Mouse (Mus musculus): ENCODE data around the gene Zc3h14.

Gene Zc3h14

GRCm38 (mm10) chr12:98737801-98738350 is 8.9 kb upstream of the Zc3h14 start:
- no peak for DNase-seq (ENCODE audit: low spot score in 2 of 2)

DNA sequence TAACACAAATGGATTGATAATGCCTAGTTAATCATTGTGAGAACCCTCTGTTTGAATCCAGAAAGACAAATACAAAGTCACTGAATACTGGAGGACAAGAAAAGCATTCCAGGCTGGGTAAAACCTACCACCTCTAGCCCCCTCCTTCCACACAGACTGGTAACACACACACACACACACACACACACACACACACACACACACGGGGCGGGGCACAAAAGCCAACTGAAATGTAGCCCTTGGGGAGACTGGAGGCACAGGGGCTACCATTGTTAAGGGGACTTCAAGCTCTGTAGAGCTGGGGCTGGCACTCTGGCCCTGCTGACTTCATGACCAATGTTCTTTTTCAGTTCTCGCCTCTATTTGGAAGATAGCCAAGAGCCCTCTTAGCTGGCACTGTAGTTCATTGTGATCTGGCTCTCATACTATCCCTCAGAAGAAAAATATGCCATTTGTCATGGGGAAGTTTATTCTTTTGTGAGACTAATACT is 5.7 kb upstream of the Zc3h14 start:
- DNase-seq (ENCODE audit: low spot score in 2 of 2) = no peak

DNA sequence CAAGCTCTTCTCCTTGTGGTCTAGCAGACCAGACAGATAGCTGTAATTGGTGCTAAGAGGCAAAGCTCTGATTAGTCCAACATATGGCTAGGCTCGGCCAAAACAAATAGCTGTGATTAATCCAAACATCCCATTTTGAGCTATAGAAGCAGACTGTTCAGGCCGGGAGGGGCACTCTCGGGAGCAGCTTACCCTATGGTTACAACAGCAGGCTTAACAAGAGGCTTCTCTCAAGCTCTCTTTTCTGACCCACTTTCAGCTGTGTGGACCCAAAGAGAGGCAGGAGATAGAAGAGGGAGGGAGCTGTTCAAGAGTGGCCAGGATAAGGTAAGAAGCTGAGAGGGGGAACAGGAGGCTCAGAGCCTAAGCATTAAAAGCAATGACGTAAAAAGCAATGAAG is 1.1 kb upstream of the Zc3h14 start:
- no peak for DNase-seq (ENCODE audit: low spot score in 2 of 2)

GRCm38 (mm10) chr12:98746131-98746530 is 633 bp upstream of the Zc3h14 start:
- peak in 1 of 2 experiments; percentile 66 for DNase-seq (ENCODE audit: low spot score in 2 of 2)

- no peak for DNase-seq (ENCODE audit: low spot score in 2 of 2)
Observed at GRCm38 (mm10) chr12:98747380-98747753, 603 bp downstream of the Zc3h14 start.

DNA sequence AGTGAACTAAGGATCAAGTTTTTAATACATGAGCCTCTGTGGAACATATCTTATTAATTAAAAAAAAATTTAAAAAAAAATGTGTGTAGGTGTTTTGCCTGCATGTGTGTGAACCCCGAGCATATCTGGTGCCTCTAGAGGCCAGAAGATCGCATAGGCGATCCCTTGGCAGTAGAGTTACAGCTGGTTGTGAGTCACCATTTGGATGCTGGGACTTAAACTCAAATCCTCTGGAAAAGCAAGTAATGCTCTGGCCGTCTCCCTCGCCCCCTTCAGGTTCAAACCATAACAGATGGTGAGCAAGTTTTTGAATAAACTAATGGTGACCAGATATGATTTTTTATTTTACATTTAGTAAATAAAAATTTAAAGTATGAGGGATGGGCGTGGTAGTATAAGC is 10.9 kb downstream of the Zc3h14 start:
- no peak for DNase-seq (ENCODE audit: low spot score in 2 of 2)

GRCm38 (mm10) chr12:98759700-98760099 is 12.9 kb downstream of the Zc3h14 start:
- no peak for DNase-seq (ENCODE audit: low spot score in 2 of 2)

GRCm38 (mm10) chr12:98766241-98766640 is 19.5 kb downstream of the Zc3h14 start:
- DNase-seq (ENCODE audit: low spot score in 2 of 2) = no peak

GRCm38 (mm10) chr12:98777509-98777908 is 30.7 kb downstream of the Zc3h14 start:
- DNase-seq (ENCODE audit: low spot score in 2 of 2) = no peak

DNA sequence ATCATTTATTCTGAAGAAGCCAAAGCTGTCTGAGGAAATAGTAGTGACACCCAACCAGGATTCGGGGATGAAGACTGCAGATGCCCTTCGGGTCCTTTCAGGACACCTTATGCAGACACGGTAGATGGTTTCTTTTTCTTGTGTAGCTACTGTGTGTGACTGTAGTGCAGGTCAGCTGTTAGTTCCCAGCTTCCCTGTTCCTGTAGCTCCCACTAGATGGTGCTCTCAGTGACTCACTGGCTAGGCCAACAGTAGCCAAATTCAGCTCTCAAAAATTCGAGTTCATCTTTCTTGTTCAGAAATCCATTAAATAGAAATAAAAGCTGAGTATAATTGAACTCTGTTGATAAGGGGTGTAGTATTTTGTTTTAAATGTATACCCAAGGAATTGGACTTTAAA is 32.4 kb downstream of the Zc3h14 start:
- no peak for DNase-seq (ENCODE audit: low spot score in 2 of 2)

DNA sequence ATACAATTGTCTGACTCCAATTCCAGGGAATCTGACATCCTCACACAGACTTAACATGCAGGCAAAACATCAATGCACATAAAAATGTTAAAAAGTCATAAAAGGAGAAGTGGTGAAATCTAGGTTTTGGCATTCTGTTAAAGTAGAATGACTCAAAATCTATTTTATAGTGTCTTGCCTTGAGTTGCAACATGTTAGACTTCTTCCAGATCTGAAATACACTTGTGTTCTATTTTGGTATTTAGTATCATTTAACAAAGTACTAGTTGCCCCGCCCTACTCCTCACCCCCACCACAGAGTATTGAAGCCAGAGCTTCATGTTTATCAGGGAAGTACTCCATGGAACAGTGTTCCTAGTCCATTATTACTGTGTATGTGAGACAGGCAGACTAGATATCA is 37.5 kb downstream of the Zc3h14 start:
- DNase-seq (ENCODE audit: low spot score in 2 of 2) = no peak

GRCm38 (mm10) chr12:98795731-98796318 is 49.1 kb downstream of the Zc3h14 start:
- no peak for DNase-seq (ENCODE audit: low spot score in 2 of 2)

GRCm38 (mm10) chr12:98800334-98800733 is 53.6 kb downstream of the Zc3h14 start:
- no peak for DNase-seq (ENCODE audit: low spot score in 2 of 2)

DNA sequence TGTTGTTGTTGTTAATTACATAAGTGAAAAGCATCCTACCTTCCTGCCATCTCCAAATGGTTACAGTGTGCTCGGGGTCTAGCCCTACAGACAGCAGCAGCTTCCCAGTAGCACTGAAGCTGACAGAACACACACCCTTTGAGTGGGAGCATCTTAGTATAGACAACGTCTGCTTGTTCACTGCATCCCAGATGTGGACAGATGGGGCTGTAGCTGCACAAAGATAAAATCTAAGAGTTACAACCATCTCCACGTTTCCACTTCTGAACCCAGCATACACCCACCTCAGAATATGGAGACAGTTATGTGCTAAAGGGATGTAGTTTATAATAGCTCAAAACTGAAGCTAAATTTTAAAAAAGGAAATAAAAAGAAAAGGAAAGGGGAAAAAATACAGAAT is 55.5 kb downstream of the Zc3h14 start:
- no peak for DNase-seq (ENCODE audit: low spot score in 2 of 2)

DNA sequence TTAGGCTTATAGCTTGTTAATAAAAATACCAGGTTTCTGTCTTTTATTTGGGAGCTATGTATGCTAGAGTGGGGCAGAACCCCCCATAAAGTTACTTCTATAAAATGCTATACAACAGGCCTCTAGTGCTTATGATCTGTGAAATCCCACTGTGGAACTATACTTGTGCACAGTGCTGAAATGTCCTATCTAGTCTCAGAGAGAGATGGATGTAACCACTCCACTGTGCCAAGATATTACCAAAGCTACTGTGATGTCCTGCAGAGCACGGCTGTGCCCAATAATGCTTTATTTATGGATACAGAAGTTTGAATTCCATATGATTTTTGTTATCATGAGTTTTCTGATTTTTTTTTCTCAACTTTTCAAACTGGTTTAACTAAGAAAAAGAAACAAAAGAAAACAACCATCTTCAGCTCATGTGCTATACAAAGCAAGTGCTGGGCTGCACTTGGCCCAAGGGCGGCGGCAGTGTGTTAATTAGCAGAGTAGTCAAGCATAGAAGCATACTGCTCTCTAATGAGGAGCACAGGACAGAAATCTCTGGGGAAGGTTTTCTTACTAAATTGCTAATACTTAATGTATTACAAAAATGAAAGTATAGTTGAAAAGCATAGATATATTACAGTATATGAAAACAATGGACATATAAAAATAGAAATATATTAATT is 57.4 kb downstream of the Zc3h14 start:
- no peak for DNase-seq (ENCODE audit: low spot score in 2 of 2)

DNA sequence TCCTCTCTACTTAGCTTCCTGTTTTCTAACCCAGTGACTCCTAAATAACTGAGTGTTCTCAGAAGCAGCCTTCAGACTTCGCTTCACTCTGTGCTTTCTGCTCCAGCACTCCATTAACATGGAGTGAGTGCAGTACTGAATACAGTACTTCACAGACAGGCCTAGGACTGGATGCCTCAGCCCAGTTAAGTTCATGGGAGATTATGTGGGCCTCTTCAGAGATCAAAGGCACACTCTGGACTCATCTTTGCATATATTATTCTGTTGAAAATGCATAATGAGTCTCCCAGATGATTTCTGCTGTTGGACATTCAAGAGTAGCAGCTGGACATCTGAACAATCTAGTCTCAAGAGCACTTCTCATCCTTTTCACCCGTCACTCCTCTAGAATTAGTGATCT is 74.0 kb downstream of the Zc3h14 start:
- no peak for DNase-seq (ENCODE audit: low spot score in 2 of 2)

- no peak for DNase-seq (ENCODE audit: low spot score in 2 of 2)
Observed at GRCm38 (mm10) chr12:98831122-98831521, 84.4 kb downstream of the Zc3h14 start.

- no peak for DNase-seq (ENCODE audit: low spot score in 2 of 2)
Observed at GRCm38 (mm10) chr12:98832929-98833598, 86.3 kb downstream of the Zc3h14 start.

GRCm38 (mm10) chr12:98833901-98834300 is 87.1 kb downstream of the Zc3h14 start:
- DNase-seq (ENCODE audit: low spot score in 2 of 2) = no peak

GRCm38 (mm10) chr12:98834879-98835278 is 88.1 kb downstream of the Zc3h14 start:
- no peak for DNase-seq (ENCODE audit: low spot score in 2 of 2)

DNA sequence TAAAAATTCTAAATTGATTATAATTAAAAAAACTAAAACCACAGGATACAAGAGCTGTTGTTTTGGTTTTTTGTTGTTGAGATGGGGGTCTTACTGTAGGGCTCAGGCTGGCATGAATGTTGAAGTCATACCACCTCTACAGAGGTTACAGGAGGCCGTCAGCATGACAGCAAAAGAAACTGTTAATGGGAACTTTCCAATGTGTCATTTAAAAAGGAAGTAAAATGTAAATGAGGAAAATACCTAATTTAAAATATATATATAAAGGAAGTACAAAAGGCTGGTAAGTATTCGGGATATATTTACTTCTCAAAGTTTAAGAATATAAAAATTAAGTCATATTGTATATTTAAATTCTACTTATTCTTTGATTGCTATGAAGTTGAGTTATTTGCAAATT is 88.7 kb downstream of the Zc3h14 start:
- no peak for DNase-seq (ENCODE audit: low spot score in 2 of 2)

Measured in urinary bladder, postnatal 36 days (tissue).